Mouse (Mus musculus): ENCODE measurements around the gene Lhx6. TPM values are rescaled to one million over a fixed set of nuclear protein-coding genes. Genes with fewer than 3 reads are reported as not detected.

Gene Lhx6
- total and polyA plus RNA-seq, 3 experiments: 1.3 to 3.0 TPM; not detected in 1

GRCm38 (mm10) chr2:36089190-36089589, 16.0 kb downstream of the Lhx6 start:
- Histone ChIP-seq H3K27ac (ENCODE audit: control insufficient read depth, low read depth, low read length) (no peak overlapping the region), H3K36me3 (ENCODE audit: control insufficient read depth in 1 of 2, insufficient read depth in 2 of 2, low read length in 2 of 2) (peaks cover 0 to 12% of the 10 kb centered on the region in 2 experiments; a peak in 2 of 4 replicates), H3K9me3 (replicated peaks; ENCODE audit: insufficient read depth, low read length) (no peaks in the 10 kb centered on the region), H3K9ac (ENCODE audit: control insufficient read depth, low read depth, low read length, poor library complexity, severe bottlenecking) (no peak overlapping the region), H3K4me1 (ENCODE audit: control insufficient read depth in 1 of 2, insufficient read depth in 2 of 2, low read length in 2 of 2) (peaks cover 12 to 25% of the 10 kb centered on the region in 2 experiments), H3K27me3 (ENCODE audit: control insufficient read depth in 1 of 2, insufficient read depth in 2 of 2, low read length in 2 of 2) (no peaks in the 10 kb centered on the region), H3K4me3 (ENCODE audit: control insufficient read depth in 1 of 2, insufficient read depth in 1 of 2, low read depth in 2 of 2, low read length in 2 of 2) (no peak overlapping the region), H3K79me2 (ENCODE audit: control insufficient read depth, insufficient read depth, low read length, poor library complexity) (no peaks in the 10 kb centered on the region)
- no peak for DNase-seq (ENCODE audit: low read depth, low spot score)
- TF ChIP-seq MYC (IDR thresholded peaks at IDR 0.05; ENCODE audit: low read depth, low read length): no peak
- no peak for TF ChIP-seq USF1 (IDR thresholded peaks at IDR 0.05; ENCODE audit: low read depth, low read length)
- TF ChIP-seq TCF12 (IDR thresholded peaks at IDR 0.05; ENCODE audit: low read depth, low read length): no peak
- no peak for TF ChIP-seq ELF1 (IDR thresholded peaks at IDR 0.05; ENCODE audit: low read depth, low read length)
- TF ChIP-seq UBTF (IDR thresholded peaks at IDR 0.05; ENCODE audit: borderline replicate concordance, insufficient read depth, low read depth, low read length): no peak
- no peak for TF ChIP-seq SMC3 (IDR thresholded peaks at IDR 0.05; ENCODE audit: low read depth, low read length)
- TF ChIP-seq ZC3H11A (IDR thresholded peaks at IDR 0.05; ENCODE audit: low read depth, low read length): no peak
- no peak for TF ChIP-seq KAT2A (conservative IDR thresholded peaks at IDR 0.05; ENCODE audit: low read depth, low read length)
- no peak for TF ChIP-seq TAL1 (IDR thresholded peaks at IDR 0.05; ENCODE audit: low read length)
- no peak for TF ChIP-seq EP300 (IDR thresholded peaks at IDR 0.05; ENCODE audit: low read depth in 1 of 2, low read length in 2 of 2)
- no peak for TF ChIP-seq USF2 (IDR thresholded peaks at IDR 0.05; ENCODE audit: borderline replicate concordance in 1 of 2, insufficient read depth in 1 of 2, low read depth in 1 of 2, low read length in 2 of 2)
- TF ChIP-seq MXI1 (IDR thresholded peaks at IDR 0.05; ENCODE audit: low read depth, low read length): no peak
- no peak for TF ChIP-seq MAZ (IDR thresholded peaks at IDR 0.05; ENCODE audit: low read depth, low read length)
- TF ChIP-seq MAX (IDR thresholded peaks at IDR 0.05; ENCODE audit: low read length): no peak

GRCm38 (mm10) chr2:36085041-36085440, 20.2 kb downstream of the Lhx6 start:
- H3K27me3 ChIP-seq (ENCODE audit: control insufficient read depth in 1 of 2, insufficient read depth in 2 of 2, low read length in 2 of 2): no peaks in the 10 kb centered on the region

More at GRCm38 (mm10) chr2:36085041-36085440, 20.2 kb downstream of the Lhx6 start:
- no peak overlapping the region for H3K27ac ChIP-seq (ENCODE audit: control insufficient read depth, low read depth, low read length)
- H3K9me3 ChIP-seq (replicated peaks; ENCODE audit: insufficient read depth, low read length): no peaks in the 10 kb centered on the region
- H3K36me3 ChIP-seq (ENCODE audit: control insufficient read depth in 1 of 2, insufficient read depth in 2 of 2, low read length in 2 of 2): no peaks in the 10 kb centered on the region
- no peak overlapping the region for H3K4me3 ChIP-seq (ENCODE audit: control insufficient read depth in 1 of 2, insufficient read depth in 1 of 2, low read depth in 2 of 2, low read length in 2 of 2)
- H3K9ac ChIP-seq (ENCODE audit: control insufficient read depth, low read depth, low read length, poor library complexity, severe bottlenecking): no peak overlapping the region
- no peaks in the 10 kb centered on the region for H3K79me2 ChIP-seq (ENCODE audit: control insufficient read depth, insufficient read depth, low read length, poor library complexity)
- TF ChIP-seq CHD1 (IDR thresholded peaks at IDR 0.05; ENCODE audit: low read depth, low read length) (no peak), E2F4 (IDR thresholded peaks at IDR 0.05; ENCODE audit: borderline replicate concordance, low read depth, low read length) (no peak), POLR2AphosphoS2 (IDR thresholded peaks at IDR 0.05; ENCODE audit: low read length) (no peak), ZC3H11A (IDR thresholded peaks at IDR 0.05; ENCODE audit: low read depth, low read length) (no peak), GABPA (IDR thresholded peaks at IDR 0.05; ENCODE audit: low read depth, low read length) (no peak), USF1 (IDR thresholded peaks at IDR 0.05; ENCODE audit: low read depth, low read length) (no peak), UBTF (IDR thresholded peaks at IDR 0.05; ENCODE audit: borderline replicate concordance, insufficient read depth, low read depth, low read length) (no peak), SMC3 (IDR thresholded peaks at IDR 0.05; ENCODE audit: low read depth, low read length) (no peak), GATA1 (IDR thresholded peaks at IDR 0.05; ENCODE audit: low read depth, low read length) (no peak), RAD21 (IDR thresholded peaks at IDR 0.05; ENCODE audit: low read depth, low read length) (no peak)
- DNase-seq (ENCODE audit: low read depth, low spot score): no peak
- peaks cover 0 to 2% of the 10 kb centered on the region in 2 experiments; a peak in 1 of 4 replicates for H3K4me1 ChIP-seq (ENCODE audit: control insufficient read depth in 1 of 2, insufficient read depth in 2 of 2, low read length in 2 of 2)
